Mouse (Mus musculus): Measurements from ENCODE around the gene Otop3.

Otop3 gene

DNA sequence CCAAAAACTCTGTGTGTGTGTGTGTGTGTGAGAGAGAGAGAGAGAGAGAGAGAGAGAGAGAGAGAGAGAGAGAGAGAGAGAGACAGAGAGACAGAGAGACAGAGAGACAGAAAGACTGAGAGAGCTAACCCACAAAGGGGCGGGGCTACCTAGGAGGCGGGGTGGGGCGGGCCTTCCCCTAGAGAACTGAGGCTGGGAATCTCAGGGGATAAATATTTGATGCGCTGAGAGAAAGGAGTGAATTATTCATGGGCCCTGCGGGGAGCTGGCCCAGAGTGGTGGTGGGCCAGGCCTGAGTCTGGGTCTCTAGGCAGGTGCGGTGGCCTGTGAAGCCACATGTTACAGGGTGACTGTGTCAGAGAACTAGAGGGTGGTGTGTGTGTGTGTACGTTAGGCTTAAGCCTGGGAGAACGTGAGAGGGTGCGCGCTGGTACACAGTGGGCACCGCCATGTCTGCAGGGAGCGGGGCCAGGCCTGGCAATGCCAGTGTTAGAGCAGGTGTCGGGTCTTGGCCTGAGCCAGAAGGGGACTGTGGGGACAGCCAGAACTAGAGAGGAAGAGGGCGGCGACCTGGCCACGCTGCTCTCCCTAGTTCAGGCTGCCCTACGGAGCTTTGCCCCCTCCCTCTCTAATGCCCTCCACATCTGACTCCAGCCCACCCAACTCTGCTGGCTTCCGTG lies 14.7 kb upstream of the Otop3 start:
- DNase-seq = no peak

DNA sequence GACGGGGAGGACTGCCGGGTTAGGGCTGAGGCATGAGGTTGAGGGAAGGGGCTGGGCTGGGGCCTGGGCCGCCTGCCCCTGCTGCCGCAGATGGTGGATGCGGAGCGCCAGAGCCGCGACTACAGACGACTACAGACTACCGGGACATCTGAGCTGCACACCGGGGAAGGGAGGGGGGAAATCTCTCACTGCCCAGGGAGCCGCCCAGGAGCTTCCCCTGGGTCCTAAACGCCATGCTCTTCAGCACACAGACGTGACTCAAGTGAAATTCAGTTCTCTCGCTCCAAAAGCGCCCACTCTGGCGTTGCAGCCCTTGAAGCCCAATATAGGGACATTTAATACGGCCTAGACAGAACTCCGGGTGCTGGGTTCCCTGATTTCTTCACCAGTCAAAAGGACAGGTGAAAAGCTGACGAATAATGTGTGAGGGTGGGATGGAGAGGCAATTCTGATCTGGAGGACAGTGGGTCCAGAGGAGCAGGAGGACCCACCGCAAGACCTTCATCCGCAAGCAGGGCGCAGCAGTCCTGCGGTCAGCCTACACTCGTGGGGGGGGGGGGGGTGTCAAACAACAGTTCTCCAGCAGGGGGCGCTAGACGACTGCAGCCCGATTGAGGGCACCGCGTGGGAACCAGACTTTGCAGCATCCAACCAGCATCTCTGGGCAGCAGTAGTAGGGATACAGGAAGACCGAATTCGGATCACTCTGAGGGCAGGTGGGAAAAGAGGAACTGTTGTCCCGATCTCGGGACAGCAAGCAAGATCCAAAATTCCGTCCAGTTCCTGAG lies 12.4 kb upstream of the Otop3 start, which contains the start of gene Ush1g:
TSS of gene Ush1g (minus strand) at position 136 of the 788 bp plus-strand sequence.
- DNase-seq = no peak

DNA sequence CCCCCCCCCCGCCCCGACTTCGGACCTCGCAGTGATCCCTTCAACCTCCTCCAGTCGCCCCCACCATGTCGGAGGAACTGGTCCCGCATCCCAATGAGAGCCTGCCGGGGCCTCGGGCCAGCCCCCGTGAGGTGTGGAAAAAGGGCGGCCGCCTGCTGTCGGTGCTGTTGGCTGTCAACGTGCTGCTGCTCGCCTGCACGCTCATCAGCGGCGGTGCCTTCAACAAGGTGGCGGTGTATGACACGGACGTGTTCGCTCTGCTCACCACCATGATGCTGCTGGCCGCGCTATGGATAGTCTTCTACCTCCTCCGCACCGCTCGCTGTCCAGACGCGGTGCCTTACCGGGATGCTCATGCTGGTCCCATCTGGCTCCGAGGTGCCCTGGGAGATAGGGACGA lies 11.2 kb upstream of the Otop3 start:
- DNase-seq = no peak

DNA sequence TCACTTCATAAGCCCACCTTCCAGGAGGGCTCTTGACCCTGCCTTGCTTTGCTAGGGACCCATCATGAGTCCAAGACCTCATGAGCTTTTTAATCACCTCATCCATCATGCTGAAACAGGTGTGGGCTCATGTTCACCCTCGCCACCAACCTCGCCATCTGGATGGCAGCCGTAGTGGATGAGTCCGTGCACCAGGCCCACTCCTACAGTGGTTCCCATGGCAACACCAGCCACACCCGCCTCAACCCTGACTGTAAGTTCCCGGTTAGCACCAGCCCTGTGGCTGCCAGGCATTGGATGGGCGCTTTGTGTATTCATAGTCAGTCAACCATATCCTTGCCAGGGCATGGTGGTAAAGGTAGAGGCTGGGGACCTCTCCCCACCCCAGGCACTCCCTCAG lies 7.8 kb upstream of the Otop3 start:
- no peak for DNase-seq

DNA sequence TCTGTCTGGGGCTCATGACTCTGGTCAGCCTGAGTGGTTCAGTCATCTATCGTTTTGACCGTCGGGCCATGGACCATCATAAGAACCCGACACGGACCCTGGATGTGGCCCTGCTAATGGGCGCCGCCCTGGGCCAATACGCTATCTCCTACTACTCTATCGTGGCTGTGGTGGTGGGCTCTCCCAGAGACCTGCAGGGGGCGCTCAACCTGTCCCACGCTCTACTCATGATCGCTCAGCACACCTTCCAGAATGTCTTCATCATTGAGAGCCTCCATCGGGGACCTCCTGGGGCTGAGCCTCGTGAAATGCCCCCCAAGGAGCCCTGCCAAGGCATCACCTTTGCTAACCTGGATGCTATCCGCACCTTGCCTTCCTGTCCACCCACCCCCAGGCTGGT lies 5.2 kb upstream of the Otop3 start:
- no peak for DNase-seq

DNA sequence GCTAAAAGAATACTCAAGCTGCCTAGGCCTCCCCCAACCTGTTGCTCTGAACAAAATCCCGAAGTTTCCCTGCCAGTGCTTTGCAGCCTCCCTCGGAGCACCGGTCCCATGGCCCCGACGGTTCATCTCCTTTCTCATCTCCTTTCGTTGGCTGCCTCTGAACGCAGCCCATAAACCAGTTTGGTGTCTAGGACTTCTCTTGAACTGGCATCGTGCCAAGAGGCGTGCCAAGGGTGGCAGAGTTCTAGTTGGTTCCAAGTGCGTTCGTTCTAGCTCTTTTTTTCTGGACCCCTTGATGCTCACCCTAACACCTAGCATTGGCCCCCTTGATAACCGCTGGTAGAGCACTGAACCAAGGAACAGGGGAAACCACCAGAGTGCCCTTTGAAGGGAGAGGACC lies 692 bp downstream of the Otop3 start:
- no peak for DNase-seq

DNA sequence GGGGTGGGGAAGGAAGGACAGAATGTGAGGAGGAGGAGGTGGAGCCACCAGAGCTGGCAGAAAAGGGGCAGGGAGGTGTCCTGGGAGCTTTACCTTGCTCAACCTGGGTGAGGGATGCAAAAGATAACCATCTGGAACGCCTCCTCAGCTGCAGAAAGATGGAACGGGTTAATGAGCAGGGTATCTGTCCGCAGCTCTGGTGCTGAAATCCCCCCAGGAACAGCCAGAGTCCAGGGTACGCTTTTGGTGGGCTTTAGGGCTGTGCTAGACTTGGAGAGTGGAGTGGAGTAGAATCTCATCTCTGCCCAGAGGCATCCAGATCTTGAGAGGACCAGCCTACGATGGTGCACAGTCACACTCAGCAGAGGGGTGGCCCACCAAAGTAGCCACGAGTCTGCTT lies 1.6 kb downstream of the Otop3 start:
- no peak for DNase-seq

DNA sequence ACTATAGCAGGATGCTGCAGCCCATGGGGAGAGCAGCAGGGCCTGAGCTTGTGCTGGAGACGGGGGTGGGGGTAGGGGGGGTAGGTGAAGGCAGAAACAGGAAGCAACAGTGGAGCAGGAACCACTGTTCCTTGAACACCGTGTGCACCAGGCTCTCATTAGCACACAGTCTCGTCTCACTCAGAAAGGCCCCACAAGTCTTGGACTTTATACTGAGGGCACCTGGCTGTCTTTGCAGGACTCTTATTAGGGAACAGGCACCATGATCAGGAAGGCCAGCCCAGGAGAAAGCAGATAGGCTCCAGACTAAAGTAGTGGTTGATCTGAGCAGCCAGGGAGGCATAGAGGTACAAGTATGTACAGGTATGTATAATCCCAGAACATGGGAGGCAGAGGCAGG lies 2.8 kb downstream of the Otop3 start:
- DNase-seq = no peak

DNA sequence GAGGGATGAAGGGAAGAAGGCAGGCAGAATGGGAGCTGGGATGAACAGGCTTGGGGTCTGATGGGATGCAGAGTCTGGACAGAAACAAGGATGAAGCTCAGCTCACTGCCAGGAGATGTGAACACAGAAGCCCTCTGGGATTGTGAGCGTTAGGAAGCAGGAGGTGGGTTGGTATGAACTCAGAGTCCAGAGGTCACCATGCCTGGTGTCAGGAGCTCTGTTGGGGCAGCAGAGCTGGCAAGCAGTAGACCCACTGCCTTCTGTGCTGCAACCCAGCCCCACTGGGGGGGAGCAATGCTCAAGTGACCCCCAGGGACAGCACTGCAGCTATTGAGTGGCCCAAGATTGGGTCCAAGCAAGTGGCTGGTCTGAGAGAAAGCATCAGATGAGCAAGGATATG lies 3.3 kb downstream of the Otop3 start:
- DNase-seq = no peak

DNA sequence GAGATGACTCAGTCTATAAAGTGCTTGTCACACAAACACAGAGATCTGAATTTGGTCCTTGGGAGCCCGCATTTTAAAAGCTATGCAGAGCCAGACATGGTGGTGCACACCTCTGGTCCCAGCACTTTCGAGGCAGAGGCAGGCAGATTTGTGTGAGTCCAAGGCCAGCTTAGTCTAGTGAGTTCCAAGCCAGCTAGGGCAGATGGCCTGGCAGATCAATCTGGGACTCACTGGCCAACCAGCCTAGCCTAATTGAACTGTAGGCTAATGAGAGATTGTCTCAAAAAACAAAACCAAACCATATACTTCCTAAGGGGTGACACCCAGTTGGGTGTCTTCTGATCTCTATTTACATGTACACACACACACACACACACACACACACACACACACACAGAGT lies 6.7 kb downstream of the Otop3 start:
- no peak for DNase-seq

DNA sequence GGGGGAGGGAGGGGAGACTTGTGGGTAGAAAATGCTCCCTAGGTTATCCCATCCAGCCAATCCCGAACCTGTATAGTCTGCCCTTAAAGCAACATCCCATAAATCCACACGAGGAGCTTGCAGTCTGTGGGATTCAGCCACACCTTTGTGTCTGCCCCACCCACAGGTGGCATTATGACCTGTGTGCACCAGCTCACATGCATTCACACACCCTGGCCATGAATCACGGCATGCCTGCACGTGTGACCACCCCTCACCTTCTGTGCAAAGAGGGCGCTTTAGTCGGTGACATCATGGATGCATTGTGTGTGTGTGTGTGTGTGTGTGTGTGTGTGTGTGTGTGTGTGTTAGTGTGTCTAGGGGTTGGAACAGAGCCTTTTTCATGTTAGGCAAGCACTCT lies 7.3 kb downstream of the Otop3 start:
- DNase-seq = no peak

DNA sequence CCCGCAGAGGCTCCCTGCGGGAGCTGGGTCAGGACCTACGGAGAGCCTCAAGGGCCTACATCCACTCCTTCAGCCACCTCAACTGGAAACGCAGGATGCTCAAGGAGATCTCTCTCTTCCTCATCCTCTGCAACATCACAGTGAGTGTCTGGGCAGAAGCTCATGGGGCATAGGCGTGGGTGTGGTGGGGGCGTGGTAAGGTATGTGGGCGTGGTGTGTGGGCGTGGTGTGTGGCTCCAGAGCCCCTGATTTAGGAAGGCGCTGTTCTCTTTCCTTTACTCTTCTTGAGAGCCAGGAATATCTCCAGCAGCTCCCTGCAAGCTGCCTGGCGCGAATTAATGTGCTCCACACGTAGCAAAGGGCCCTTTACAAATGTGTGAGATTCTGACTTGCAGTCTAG lies 10.4 kb downstream of the Otop3 start:
- DNase-seq = no peak

DNA sequence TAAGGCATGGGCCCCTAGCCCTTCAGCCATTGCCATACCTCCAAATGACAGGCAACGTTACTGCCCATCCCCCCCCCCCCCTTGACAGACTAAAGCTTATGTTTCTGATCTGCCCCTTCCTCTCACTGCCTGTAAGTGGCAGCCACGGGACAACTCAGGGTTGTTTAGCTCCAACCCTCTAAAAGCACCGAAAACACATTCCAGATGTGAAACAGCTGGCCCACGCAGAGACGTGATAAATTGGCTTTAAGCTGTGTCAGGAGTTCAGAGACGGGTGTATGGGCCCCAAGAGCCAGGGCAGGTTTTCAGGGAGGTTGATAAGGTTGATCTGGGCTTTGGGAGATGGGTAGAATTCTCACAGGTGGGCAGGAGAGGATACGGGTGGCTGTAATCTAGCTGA lies 11.0 kb downstream of the Otop3 start:
- no peak for DNase-seq

DNA sequence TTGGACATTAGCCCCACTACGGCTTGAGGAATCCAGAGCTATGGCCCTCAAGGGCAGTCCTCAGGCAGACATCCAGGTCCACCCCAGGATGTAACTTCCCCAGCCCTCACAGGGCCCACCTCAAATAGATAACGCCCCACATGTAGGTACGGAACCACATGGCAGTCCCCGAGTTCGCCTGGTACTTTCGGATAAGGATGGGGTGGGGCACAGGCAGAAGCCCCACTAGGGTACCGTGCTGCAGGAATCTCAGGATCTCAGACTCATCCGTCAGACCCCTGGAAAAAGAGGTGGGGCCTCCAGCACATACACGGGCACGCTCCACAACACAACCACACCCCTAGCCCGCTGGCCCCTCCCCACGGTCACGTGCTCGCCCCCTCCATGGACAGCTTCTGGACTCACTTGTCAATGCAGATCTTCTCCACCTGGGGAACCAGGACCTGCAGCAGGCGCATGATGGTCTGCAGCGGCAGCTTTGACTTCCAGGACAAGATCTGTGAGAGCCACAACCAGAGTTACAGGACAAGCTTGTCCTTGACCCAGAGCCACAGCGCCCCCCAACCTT lies 14.2 kb downstream of the Otop3 start:
- no peak for DNase-seq

DNA sequence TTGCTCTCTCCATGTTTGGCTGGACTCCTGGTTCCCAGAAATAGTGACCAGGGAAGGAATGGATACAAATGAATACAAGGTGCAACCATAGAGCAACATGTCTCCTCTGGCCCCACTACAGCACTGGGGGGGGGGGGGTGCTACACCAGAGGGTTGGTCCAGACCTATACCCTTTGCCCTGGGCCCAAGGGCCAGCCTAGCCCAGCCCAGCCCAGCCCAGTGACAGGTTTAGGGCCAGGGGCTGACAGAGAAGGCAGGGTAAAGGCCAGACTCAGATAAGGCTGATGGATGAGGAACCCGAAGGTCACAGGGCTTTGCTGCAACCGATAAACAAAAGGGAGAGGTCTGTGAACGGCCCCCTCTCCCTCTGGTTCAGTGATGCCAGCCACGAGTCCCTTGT lies 15.4 kb downstream of the Otop3 start:
- DNase-seq = no peak

DNA sequence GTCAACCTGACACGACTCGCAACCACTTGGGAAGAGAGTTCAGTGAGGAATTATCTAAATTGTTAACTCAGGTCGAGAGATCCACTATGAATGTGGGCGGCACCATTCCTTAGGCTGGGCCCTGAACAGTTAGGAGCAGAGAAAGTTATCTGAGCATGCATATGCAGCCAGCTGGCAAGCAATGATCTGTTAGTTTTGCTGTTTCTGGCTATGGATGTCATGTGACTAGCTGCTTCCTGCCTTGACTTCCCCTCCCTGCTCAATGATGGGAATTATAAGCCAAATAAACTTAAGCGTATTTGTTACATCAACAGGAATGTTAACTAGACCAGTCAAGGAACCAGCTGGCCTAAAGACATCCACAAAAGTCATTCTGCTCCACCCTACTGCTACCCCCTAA lies 18.8 kb downstream of the Otop3 start:
- no peak for DNase-seq

DNA sequence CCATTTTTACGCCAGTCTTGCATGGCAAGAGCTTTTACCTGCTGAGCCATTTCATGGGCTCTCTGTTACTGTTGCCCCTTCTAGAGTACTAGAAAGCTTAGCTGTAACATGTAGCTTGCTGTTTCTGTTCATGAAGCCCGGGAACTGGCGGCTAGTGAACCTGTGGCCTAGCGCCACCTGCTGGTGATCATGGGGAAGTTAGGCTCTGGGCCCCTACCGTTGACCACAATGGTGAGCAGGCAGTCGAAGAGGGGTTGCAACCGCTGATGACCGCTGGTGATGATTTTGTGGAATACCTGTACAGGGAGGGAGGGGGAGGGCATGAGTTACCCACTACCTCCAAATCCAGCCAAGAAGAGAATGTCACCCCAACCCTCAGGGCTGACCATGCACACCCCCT lies 19.7 kb downstream of the Otop3 start:
- DNase-seq = no peak

DNA sequence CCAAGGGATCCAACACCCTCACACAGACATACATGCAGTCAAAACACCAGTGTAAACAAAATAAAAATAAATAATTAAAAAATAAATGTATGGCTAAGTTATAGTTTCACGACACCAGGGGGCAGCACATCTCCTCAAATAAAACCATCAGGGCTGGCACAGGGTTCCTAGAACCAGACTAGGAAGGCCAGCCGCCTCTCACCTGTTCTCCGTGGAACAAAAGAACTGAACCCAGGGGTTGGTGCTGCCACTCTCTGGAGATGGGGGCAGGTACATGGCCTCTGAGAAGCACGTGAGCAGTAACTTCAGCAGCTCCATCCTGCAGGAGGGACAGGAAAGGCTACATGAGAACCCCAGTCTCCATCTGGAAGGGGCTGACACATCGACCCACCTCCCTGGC lies 23.9 kb downstream of the Otop3 start:
- peak in 1 of 2 experiments; percentile 50 for DNase-seq

DNA sequence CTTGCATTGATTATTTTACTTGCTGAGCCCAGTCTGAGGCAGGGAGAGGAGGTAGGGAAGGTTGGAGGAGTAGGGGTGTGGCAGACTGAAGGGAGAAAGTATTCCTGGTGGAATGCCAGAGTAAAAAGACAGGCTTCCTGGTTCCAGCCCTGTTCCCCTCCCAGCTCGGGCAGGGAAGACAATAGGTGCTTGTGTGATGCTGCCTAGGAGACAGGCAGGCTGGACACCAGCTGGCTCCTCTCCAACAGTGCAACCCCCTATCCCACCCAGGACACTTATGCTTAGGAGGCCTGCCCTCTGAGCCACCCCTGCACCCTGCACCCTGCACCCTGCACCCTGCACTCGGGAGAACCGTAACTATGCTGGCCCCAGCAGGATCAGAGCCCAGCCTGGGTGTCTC lies 24.8 kb downstream of the Otop3 start:
- no peak for DNase-seq

DNA sequence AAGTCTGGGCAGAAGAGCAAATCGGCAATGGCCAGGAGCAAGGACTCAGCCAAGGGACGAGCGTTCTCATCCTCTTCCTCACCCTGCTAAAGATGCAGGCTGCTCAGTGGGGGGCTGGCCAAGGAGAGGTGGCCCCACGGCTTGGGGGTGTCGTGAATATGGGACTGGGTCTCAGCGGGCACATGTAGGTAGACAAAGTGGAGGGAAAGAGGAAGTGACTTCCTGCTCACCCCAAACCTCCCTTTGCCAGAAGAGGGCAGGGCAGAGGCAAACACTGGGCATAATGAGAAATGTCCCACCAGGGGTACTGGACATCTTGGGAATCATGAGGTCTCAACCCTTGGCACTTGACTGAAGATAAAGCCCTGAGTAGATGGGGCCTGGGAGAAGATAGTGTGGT lies 25.2 kb downstream of the Otop3 start:
- peak in 1 of 2 experiments; percentile 45 for DNase-seq

DNA sequence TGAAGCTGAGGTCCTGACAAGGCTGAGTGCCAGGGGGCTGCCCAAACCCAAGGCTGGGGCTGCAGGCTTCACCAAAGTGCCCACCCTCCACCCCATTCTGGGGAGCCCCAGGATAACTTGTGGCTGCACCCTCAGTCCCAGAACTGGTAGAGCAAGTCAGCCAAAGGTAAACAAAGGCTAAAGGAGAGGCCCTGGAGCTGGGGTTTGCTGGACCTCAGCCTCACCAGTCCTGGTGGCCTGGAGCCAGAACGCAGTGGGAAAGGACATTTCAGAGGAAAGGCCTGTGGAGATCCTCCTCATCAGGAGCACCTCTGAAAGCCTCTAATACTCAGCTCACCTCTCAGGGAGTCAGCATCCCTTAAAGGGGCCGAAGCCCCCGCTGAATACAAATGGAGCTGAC lies 29.6 kb downstream of the Otop3 start:
- DNase-seq = no peak

DNA sequence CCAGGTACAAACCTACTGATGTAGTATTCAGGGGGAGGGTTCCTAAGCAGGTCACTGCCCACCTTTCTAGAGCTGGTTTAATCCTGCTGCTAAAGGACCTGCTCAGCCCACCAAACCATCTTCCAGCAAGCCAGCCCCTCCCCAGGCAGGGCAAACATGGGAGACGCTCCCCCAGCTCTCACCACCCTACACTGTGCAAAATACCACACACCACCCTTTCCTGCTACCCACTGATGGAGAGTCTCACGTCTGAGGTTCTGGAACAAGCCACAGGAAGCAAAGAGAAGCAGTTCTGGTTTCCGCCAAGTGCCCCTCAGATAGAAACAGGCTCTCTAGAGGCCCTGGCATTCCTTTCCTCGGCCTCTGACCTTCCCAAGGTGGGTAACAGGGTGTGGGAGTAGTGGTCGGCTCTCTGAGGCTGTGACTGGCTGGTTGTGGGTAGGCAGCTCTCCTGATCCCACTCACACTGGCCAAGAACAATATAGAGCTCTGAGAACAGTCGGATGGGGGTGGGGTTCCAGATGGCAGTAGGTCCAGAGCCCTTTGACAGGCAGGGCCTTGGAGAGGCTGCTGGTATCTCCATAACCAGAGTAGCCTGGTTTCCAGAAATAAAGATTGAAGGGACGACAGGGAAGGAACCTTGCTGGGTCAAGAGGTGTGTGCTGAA lies 31.6 kb downstream of the Otop3 start:
- no peak for DNase-seq

DNA sequence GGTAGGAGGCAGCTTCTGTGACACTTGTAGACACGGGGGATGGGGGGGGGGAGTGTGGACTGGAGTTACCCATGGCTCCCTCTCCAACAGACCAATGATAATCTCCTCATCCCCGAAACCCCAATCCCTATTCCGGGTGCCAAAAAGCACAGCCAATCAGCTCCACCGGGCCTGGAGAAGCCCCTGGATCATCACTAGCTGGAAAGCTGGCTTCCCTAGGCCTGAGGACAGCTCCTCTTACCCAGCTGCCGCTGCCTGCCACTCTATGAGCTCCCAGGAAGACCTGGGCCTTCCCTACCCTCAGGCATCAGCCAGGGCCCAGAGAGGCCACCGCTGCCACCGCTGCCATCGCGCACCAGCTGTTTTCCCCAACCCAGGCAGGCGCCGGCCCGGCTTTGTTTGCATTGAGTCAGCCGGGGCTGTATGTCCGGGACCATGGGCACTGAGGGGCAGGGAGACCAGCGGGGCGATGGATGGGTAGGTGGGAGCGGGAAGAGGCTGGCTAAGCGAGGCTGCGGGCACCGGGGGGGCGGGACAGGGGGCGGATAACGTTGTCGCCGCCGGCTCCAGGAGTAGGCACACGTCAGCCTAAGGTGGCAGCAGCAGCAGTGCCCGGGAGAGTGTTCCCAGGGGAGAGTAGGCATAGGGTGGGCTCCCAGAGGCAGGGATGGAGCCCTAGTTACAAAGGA lies 32.3 kb downstream of the Otop3 start:
- no peak for DNase-seq

All from thymus, adult 18-20 months (tissue).